Mouse (Mus musculus) left cerebral cortex, postnatal 4 days (tissue): ENCODE measurements around the gene Lcat. TPM values are rescaled to one million over a fixed set of nuclear protein-coding genes. Genes with fewer than 3 reads are reported as not detected.

ENCODE experiments used
- DNase-seq: peaks from one replicate; pipeline ENCODE4 v3.0.0-alpha.2; 2022
- intact Hi-C: fragments of 180-260 bp; cut with DNase I; formaldehyde crosslinking; loops from one replicate; pipeline ENCODE4 v1.15.1; 2025
- microRNA-seq: library from miRNA; unstranded; fragments of <30 nt; microRNA quantifications from one replicate; pipeline ENCODE4 v1.2.0, GENCODE M21; 2022
- total RNA-seq, 2 experiments: library from RNA; stranded (reverse); gene quantifications; 2 replicates each; pipeline ENCODE4 v1.2.3; 2021

Gene Lcat
- total RNA-seq, 2 experiments from 2014 or later = 6.4 to 8.3 TPM

GRCm38 (mm10) chr8:105892432-105892831 lies 50.8 kb downstream of the Lcat start:
- intact Hi-C loops = loop anchor here (10.0 kb wide), 1 partner anchor 132 kb away; no protein-coding TSS in a partner anchor
- no peak for DNase-seq

DNA sequence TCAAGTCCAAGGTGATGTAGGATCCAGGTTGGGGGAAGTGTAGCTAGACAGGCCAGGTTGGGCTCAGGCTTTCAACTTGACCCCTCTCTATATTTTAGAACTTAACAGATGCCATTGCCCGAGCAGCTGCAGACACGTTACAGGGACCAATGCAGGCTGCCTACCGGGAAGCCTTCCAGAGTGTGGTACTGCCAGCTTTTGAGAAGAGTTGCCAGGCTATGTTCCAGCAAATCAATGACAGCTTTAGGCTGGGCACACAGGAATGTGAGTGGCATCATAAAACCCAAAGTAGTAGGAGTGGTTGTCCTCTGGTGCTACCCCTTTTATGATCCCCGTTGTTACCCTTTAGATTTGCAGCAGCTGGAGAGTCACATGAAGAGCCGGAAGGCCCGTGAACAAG lies 52.3 kb downstream of the Lcat start:
- intact Hi-C loops = loop anchor here (10.0 kb wide), 1 partner anchor 134 kb away; no protein-coding TSS in a partner anchor
- DNase-seq = no peak

GRCm38 (mm10) chr8:105889756-105890465 lies 53.3 kb downstream of the Lcat start:
- DNase-seq = no peak
- intact Hi-C loops = loop anchor here (10.0 kb wide), 1 partner anchor 135 kb away; no protein-coding TSS in a partner anchor

Small RNA genes lying within 50 kb of the gene (microRNA-seq; reads per million reads assigned to microRNA genes)
- not detected for gene Mir7074

Other genes starting within 250 kb of the Lcat start
- 10 to 100 TPM; 55.9 to 58.9 TPM for gene Acd, start 242.3 kb downstream of the Lcat start, total RNA-seq
- 10 to 100 TPM; 28.4 to 33.1 TPM for gene Pard6a, start 242.2 kb downstream of the Lcat start, total RNA-seq
- gene 4933405L10Rik, start 235.7 kb downstream of the Lcat start, total RNA-seq = not detected
- gene Enkd1, start 235.2 kb downstream of the Lcat start, total RNA-seq = 10 to 100 TPM; 15.5 to 17.9 TPM
- 10 to 100 TPM; 44.4 to 49.9 TPM for gene Gfod2, start 184.7 kb downstream of the Lcat start, total RNA-seq
- gene Ranbp10, start 116.0 kb downstream of the Lcat start, total RNA-seq = 10 to 100 TPM; 21.8 to 23.6 TPM
- gene Tsnaxip1, start 115.7 kb downstream of the Lcat start, total RNA-seq = under 1 TPM; 0.26 to 0.50 TPM
- gene Cenpt, start 90.1 kb downstream of the Lcat start, total RNA-seq = 10 to 100 TPM; 37.9 to 39.7 TPM
- 10 to 100 TPM; 32.7 to 35.3 TPM for gene Thap11, start 88.2 kb downstream of the Lcat start, total RNA-seq
- gene Nutf2, start 82.8 kb downstream of the Lcat start, total RNA-seq = 10 to 100 TPM; 35.2 to 48.7 TPM
- gene Edc4, start 62.5 kb downstream of the Lcat start, total RNA-seq = 10 to 100 TPM; 64.5 to 74.1 TPM
- not detected for gene Nrn1l, start 49.8 kb downstream of the Lcat start, total RNA-seq
- gene Pskh1, start 42.9 kb downstream of the Lcat start, total RNA-seq = 10 to 100 TPM in 1 of 2 experiments, 1 to 10 TPM in 1; 8.6 to 10.1 TPM
- gene Ctrl, start 9.5 kb downstream of the Lcat start, total RNA-seq = 1 to 10 TPM; 2.1 to 2.2 TPM
- gene Psmb10, start 4.9 kb downstream of the Lcat start, total RNA-seq = 10 to 100 TPM; 50.6 to 70.2 TPM
- 10 to 100 TPM; 19.0 to 21.5 TPM for gene Slc12a4, start 22.7 kb upstream of the Lcat start, total RNA-seq
- not detected for gene Dpep3, start 36.0 kb upstream of the Lcat start, total RNA-seq
- gene Dus2, start 48.0 kb upstream of the Lcat start, total RNA-seq = 10 to 100 TPM; 19.6 to 23.8 TPM
- gene Dpep2nb, start 62.6 kb upstream of the Lcat start, total RNA-seq = not detected
- gene Ddx28, start 68.5 kb upstream of the Lcat start, total RNA-seq = 10 to 100 TPM; 14.4 to 15.3 TPM
- gene Nfatc3, start 115.5 kb upstream of the Lcat start, total RNA-seq = 10 to 100 TPM; 15.8 to 17.2 TPM
- not detected for gene Esrp2, start 193.6 kb upstream of the Lcat start, total RNA-seq
- 10 to 100 TPM; 20.7 to 21.8 TPM for gene Pla2g15, start 207.0 kb upstream of the Lcat start, total RNA-seq
- gene Slc7a6, start 225.5 kb upstream of the Lcat start, total RNA-seq = 10 to 100 TPM; 34.6 to 35.0 TPM